Mouse (Mus musculus): ENCODE results near the gene Nop14. TPM values are rescaled to one million over a fixed set of nuclear protein-coding genes. Genes with fewer than 3 reads are reported as not detected.

Gene Nop14
- 19.8 and 24.2 TPM in 2 replicates for polyA plus RNA-seq (2015; fragmentation: Nextera tagmentation; extraction: Ambion mirVana)

GRCm38 (mm10) chr5:34659686-34660590 lies at the start of gene Nop14, which contains the start of gene Grk4:
Nop14 (minus strand) TSS chr5:34660148.
Grk4 (plus strand) TSS chr5:34660379.
- H3K4me2 ChIP-seq = peak within 1 kb of the TSS; percentile 93
- H3K4me1 ChIP-seq (replicated peaks) = peaks cover 32% of the 10 kb centered on the region
- under 1% methylated on average over 60 of the region's 60 CpGs for WGBS (ENCODE audit: insufficient replicate concordance)
- ATAC-seq (ENCODE audit: low read depth) (peak; percentile 99), DNase-seq (peak; percentile 99)
- no peaks in the 10 kb centered on the region for H3K9me3 ChIP-seq (replicated peaks)
- peak within 1 kb of the TSS; percentile 95 for H3K27ac ChIP-seq
- H3K9ac ChIP-seq = peak within 1 kb of the TSS; percentile 84
- H3K36me3 ChIP-seq = peaks cover 27% of the 10 kb centered on the region
- H3K4me3 ChIP-seq (replicated peaks) = peak within 1 kb of the TSS; percentile 72
- H3K27me3 ChIP-seq = no peaks in the 10 kb centered on the region

DNA sequence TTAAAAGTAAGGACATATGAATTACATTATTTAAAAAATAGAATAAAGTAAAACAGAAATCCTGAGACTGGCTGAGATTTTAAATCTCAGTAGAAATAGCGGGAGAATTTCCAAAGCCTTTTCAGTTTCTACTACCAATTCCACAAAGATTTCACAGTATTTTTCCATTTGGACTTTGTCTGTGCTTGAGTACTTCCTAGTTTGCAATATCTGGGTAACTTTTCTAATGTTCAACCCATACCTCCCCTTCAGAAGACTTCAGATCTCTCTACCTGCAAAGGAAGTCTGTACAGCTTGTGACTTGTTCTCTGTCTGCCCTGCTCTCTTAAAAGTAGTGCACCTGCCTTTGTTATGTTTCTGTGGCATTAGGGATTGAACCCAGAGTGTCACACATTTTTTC lies 48.5 kb upstream of the Nop14 start:
- Histone ChIP-seq H3K36me3 (no peaks in the 10 kb centered on the region), H3K9me3 (replicated peaks) (no peaks in the 10 kb centered on the region), H3K4me3 (replicated peaks) (no peak overlapping the region), H3K27ac (no peak overlapping the region), H3K9ac (no peak overlapping the region), H3K4me2 (no peak overlapping the region), H3K4me1 (replicated peaks) (no peaks in the 10 kb centered on the region), H3K27me3 (no peaks in the 10 kb centered on the region; the same call in 1 of the 2 replicates)
- DNase-seq (no peak), ATAC-seq (ENCODE audit: low read depth) (no peak)
- WGBS (ENCODE audit: insufficient replicate concordance) = 79% methylated on average over 1 of the region's 1 CpGs

DNA sequence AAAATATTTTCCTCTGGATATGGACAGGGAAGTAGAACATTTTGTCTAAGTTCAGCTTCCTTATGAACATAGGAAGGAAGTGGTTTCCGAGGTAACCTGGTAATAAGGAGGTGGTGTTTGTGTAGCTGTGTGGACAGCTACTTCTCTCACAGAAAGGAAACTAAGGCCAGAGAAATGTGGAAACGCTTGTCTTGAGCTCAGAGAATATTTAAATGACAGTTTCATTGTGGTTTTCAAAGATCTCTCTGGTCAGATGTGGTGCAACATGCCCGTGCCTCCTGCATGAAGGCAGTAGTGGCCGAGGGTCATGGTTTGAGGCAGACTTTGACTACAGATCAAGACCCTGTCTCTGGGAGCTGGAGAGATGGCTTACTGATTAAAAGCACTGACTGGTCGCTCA lies 35.6 kb upstream of the Nop14 start:
- Histone ChIP-seq H3K9ac (no peak overlapping the region), H3K4me3 (replicated peaks) (no peak overlapping the region), H3K4me1 (replicated peaks) (peaks cover 3% of the 10 kb centered on the region; the same call in 1 of the 2 replicates), H3K36me3 (no peaks in the 10 kb centered on the region), H3K4me2 (no peak overlapping the region), H3K27me3 (no peaks in the 10 kb centered on the region), H3K9me3 (replicated peaks) (no peaks in the 10 kb centered on the region), H3K27ac (no peak overlapping the region)
- 23% methylated on average over 5 of the region's 5 CpGs for WGBS (ENCODE audit: insufficient replicate concordance)
- DNase-seq = no peak
- no peak for ATAC-seq (ENCODE audit: low read depth)

DNA sequence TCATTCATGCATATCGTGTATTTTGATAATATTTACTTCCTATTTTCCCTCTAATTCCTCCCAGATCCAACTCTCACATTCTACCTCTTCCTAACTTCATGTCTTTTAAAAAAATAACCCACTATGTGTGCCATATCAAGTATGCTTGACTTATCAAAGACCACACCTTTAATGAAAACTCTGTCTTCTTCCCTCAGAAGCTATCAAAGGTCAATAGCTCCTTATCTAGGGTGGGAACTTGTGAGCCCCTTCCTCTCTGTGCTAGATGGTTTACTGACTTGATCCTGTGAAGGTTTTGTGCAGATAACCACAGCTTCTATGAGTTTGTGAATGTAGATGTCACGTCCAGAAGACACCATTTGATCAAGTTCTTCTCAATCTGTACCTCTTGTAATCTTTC lies 32.8 kb upstream of the Nop14 start:
- Histone ChIP-seq H3K27ac (no peak overlapping the region), H3K9ac (no peak overlapping the region), H3K9me3 (replicated peaks) (no peaks in the 10 kb centered on the region), H3K4me1 (replicated peaks) (peaks cover 3% of the 10 kb centered on the region; the same call in 1 of the 2 replicates), H3K36me3 (no peaks in the 10 kb centered on the region), H3K27me3 (no peaks in the 10 kb centered on the region), H3K4me3 (replicated peaks) (no peak overlapping the region), H3K4me2 (no peak overlapping the region)
- no peak for ATAC-seq (ENCODE audit: low read depth)
- DNase-seq = no peak
- 26% methylated on average over 2 of the region's 2 CpGs for WGBS (ENCODE audit: insufficient replicate concordance)

DNA sequence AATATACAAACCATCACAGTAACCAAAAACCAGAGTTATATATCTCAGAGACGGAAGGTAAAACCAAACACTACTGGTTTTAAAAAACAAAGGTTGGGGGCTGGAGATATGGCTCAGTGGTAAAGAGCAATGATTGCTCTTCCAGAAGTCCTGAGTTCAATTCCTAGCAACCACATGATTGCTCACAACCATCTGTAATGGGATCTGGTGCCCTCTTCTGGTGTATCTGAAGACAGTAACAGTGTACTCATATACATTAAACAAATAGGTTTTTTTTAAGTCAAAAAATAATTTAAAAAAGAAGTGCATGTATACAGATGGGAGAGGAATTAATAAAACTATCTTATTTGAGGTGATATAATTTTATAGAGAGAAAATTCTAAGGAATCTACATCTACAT lies 29.9 kb upstream of the Nop14 start:
- Histone ChIP-seq H3K4me1 (replicated peaks) (peaks cover 3% of the 10 kb centered on the region; the same call in 1 of the 2 replicates), H3K27ac (no peak overlapping the region), H3K36me3 (no peaks in the 10 kb centered on the region), H3K9me3 (replicated peaks) (no peaks in the 10 kb centered on the region), H3K27me3 (no peaks in the 10 kb centered on the region), H3K4me3 (replicated peaks) (no peak overlapping the region), H3K4me2 (no peak overlapping the region), H3K9ac (no peak overlapping the region)
- 82% methylated on average over 1 of the region's 1 CpGs for WGBS (ENCODE audit: insufficient replicate concordance)
- ATAC-seq (ENCODE audit: low read depth) = no peak
- DNase-seq = no peak

DNA sequence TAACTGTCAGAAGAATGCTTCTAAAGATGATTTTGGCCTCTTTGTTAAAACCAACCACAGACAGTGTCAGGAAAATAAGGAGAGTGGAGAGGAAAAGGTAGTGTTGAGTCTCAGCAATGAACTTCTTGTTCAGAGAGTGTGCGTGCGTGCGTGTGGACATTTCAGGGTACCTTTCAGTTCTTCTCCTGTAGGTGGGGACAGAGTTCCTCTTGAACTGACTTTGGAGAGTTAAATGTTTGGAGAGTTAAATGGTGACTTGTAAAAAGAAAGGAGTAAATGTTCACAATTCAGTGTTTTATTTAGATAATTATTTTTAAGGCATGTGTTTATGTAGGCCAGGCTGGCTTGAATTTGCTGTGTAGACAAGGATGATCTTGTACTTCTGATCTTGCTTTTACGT lies 10.3 kb upstream of the Nop14 start:
- no peak overlapping the region for H3K27ac ChIP-seq
- no peak overlapping the region for H3K4me3 ChIP-seq (replicated peaks)
- no peaks in the 10 kb centered on the region for H3K36me3 ChIP-seq
- DNase-seq (no peak), ATAC-seq (ENCODE audit: low read depth) (no peak)
- H3K4me2 ChIP-seq = no peak overlapping the region
- H3K9ac ChIP-seq = no peak overlapping the region
- 72% methylated on average over 4 of the region's 4 CpGs for WGBS (ENCODE audit: insufficient replicate concordance)
- H3K9me3 ChIP-seq (replicated peaks) = no peaks in the 10 kb centered on the region
- no peaks in the 10 kb centered on the region for H3K27me3 ChIP-seq
- H3K4me1 ChIP-seq (replicated peaks) = 0 out of 2 replicates have a peak, but pooled peaks cover under 1% of the 10 kb centered on the region

- 68% methylated on average over 2 of the region's 2 CpGs for WGBS (ENCODE audit: insufficient replicate concordance)
- Histone ChIP-seq H3K4me3 (replicated peaks) (no peak overlapping the region), H3K27me3 (no peaks in the 10 kb centered on the region), H3K36me3 (no peaks in the 10 kb centered on the region), H3K9me3 (replicated peaks) (no peaks in the 10 kb centered on the region), H3K27ac (no peak overlapping the region), H3K9ac (no peak overlapping the region), H3K4me2 (no peak overlapping the region), H3K4me1 (replicated peaks) (0 out of 2 replicates have a peak, but pooled peaks cover 3% of the 10 kb centered on the region)
- ATAC-seq (ENCODE audit: low read depth) (no peak), DNase-seq (no peak)
Observed at GRCm38 (mm10) chr5:34669493-34669892, 9.5 kb upstream of the Nop14 start.

- no peak for ATAC-seq (ENCODE audit: low read depth)
- peaks cover 26% of the 10 kb centered on the region for H3K4me1 ChIP-seq (replicated peaks)
- WGBS (ENCODE audit: insufficient replicate concordance) = 86% methylated on average over 2 of the region's 2 CpGs
- DNase-seq = no peak
- H3K36me3 ChIP-seq = peaks cover under 1% of the 10 kb centered on the region; the same call in 1 of the 2 replicates
- no peak overlapping the region for H3K27ac ChIP-seq
- H3K4me2 ChIP-seq = no peak overlapping the region
- no peak overlapping the region for H3K4me3 ChIP-seq (replicated peaks)
- H3K27me3 ChIP-seq = no peaks in the 10 kb centered on the region
- no peak overlapping the region for H3K9ac ChIP-seq
- H3K9me3 ChIP-seq (replicated peaks) = no peaks in the 10 kb centered on the region
Observed at GRCm38 (mm10) chr5:34663231-34663630, 3.3 kb upstream of the Nop14 start.

- H3K4me2 ChIP-seq = peak overlapping the region; percentile 93
- WGBS (ENCODE audit: insufficient replicate concordance) = 78% methylated on average over 4 of the region's 4 CpGs
Observed at GRCm38 (mm10) chr5:34661909-34662308, 2.0 kb upstream of the Nop14 start.

GRCm38 (mm10) chr5:34660591-34661130 lies 713 bp upstream of the Nop14 start:
- Histone ChIP-seq H3K27me3 (no peaks in the 10 kb centered on the region), H3K4me2 (peak overlapping the region; percentile 93), H3K27ac (peak overlapping the region; percentile 95), H3K36me3 (peaks cover 20% of the 10 kb centered on the region), H3K9me3 (replicated peaks) (no peaks in the 10 kb centered on the region), H3K9ac (peak overlapping the region; percentile 84), H3K4me3 (replicated peaks) (peak overlapping the region; percentile 72), H3K4me1 (replicated peaks) (peaks cover 35% of the 10 kb centered on the region)
- no peak for ATAC-seq (ENCODE audit: low read depth)
- under 1% methylated on average over 57 of the region's 57 CpGs for WGBS (ENCODE audit: insufficient replicate concordance)
- DNase-seq = no peak

More at GRCm38 (mm10) chr5:34661909-34662308, 2.0 kb upstream of the Nop14 start:
- H3K36me3 ChIP-seq = peaks cover 10% of the 10 kb centered on the region
- H3K27ac ChIP-seq = no peak overlapping the region
- DNase-seq (no peak), ATAC-seq (ENCODE audit: low read depth) (no peak)
- no peak overlapping the region for H3K9ac ChIP-seq
- 0 out of 2 replicates have a peak overlapping the region, but pooled peaks have one; percentile 72 for H3K4me3 ChIP-seq (replicated peaks)
- H3K27me3 ChIP-seq = no peaks in the 10 kb centered on the region
- peaks cover 35% of the 10 kb centered on the region for H3K4me1 ChIP-seq (replicated peaks)
- no peaks in the 10 kb centered on the region for H3K9me3 ChIP-seq (replicated peaks)

GRCm38 (mm10) chr5:34657556-34657955 lies 2.4 kb downstream of the Nop14 start:
- H3K27ac ChIP-seq = no peak overlapping the region

More at GRCm38 (mm10) chr5:34657556-34657955, 2.4 kb downstream of the Nop14 start:
- 0 out of 2 replicates have a peak overlapping the region, but pooled peaks have one; percentile 32 for H3K4me2 ChIP-seq
- ATAC-seq (ENCODE audit: low read depth) (no peak), DNase-seq (no peak)
- peaks cover 44% of the 10 kb centered on the region for H3K4me1 ChIP-seq (replicated peaks)
- no peaks in the 10 kb centered on the region for H3K27me3 ChIP-seq
- H3K9me3 ChIP-seq (replicated peaks) = no peaks in the 10 kb centered on the region
- H3K9ac ChIP-seq = no peak overlapping the region; the same call in 1 of the 2 replicates
- WGBS (ENCODE audit: insufficient replicate concordance) = 79% methylated on average over 8 of the region's 8 CpGs
- H3K4me3 ChIP-seq (replicated peaks) = no peak overlapping the region
- H3K36me3 ChIP-seq = peaks cover 51% of the 10 kb centered on the region
